Mouse (Mus musculus): ENCODE results near the gene 5330417C22Rik.

DNA sequence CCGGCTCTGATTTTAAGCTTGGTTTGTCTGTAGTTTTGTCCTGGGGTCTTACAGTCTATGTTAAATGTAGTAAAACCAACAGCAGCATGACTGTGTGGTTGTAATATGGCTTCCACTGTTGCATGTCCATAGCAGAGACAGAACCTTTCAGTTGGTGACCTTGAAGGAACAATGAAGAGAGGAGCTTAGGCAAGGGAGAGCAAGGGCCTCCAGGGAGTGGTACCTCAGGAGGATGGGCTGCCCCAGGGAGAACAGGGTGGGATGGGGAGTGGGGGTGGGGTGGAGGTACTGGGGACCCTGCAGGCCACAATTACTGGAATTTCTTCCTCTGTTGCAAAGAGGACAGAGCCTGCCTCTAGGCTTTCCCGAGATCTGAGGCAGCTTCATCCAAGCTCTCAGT is 84.4 kb downstream of the 5330417C22Rik start:
- no peak for TF ChIP-seq CTCF (IDR thresholded peaks at IDR 0.05; ENCODE audit: low read depth)
- no peak for TF ChIP-seq EP300 (IDR thresholded peaks at IDR 0.05; ENCODE audit: low read depth)
